Mouse (Mus musculus) layer of hippocampus, adult 9-10 months (tissue): ENCODE measurements around the gene Utp14b.

Experiments used
- DNase-seq: peaks from one replicate; pipeline ENCODE4 v3.0.0; 2022; ENCODE audit warnings: low spot score

Gene Utp14b

DNA sequence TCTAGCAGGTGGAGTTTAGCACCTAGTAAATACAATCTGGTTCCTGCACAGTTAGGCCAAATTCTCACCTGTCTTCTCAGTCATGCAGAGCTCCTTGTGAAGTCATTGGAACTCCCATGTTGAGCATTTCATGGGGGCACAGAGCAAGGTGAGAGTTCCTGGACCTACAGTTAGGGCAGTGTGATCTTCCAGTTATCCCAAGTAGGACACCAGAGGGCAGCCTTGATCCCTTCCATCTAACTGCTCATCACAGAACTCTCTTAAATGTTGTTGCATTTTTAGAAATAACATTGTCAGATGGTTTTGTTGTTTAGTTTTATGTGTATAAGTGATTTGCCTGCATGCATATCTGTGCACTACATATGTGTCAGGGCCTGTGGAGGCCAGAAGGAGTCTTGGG lies 29.0 kb downstream of the Utp14b start:
- no peak for DNase-seq

DNA sequence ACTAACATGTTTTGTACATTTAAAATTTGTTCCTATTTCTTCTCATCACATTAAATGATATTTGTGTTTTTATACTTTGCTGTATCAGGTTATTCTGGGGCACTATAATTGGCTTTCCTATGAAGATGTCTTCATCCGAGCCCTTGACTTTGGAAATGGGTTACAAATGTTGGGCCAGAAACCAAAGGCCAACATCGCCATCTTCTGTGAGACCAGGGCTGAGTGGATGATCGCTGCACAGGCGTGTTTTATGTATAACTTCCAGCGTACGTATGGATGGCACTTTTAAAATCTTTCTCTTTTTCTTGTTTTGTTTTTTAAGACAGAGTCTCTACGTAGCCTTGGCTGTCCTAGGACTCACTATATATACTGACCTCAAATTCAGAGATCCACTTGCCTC lies 30.3 kb downstream of the Utp14b start:
- no peak for DNase-seq

DNA sequence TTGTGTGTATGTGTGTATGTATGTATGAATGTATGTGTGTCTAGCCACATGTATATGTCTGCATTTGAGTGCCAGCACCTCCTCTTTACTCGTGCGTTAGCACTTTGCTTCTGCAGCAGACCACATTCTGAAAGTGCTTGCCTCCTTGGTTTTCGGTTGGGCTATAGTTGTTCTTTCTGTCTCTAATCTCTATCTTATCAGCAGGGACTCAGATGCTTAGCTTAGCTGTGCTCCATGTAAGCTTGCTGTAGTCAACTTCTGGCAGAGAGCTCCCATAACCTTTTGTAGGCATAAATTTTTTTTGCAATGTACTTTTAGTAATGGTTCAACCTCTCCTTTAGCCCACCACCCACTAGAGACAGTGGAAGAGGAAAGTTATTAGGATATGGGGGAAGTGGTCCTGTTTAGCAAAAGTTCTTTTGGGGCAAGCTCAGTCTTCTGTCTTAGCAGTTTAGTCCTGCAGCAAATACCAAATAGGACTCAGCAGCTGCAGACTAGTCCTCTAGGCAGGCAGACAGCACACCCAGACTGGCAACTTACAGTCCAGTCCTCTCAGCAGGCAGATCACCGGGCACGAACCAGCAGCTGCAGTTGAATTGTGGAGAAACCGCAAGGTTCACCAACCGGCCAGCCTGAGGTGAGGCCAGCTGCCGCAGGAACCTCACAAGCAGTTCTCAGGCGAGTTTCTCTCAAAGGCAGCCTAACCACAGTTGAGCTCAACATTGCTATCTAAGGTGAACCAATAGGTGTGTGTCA lies 36.8 kb downstream of the Utp14b start:
- DNase-seq = no peak

DNA sequence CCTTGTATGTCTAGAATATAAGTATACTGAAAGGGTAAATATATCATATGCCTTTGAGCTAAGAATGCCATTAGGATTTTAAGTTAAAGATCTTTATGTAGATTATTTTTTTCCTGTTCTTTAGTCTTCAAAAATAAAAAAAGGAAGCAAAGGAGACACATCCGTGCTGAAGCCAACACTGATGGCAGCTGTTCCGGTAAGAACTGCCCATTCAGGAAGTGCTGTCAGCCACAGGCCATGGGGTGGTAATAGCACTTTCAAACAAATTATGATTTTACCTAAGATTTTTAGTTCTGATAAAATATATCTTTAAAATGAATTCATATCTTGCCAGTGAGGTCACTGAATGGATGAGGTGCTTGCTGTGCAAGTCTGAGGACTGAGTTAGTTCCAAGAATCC lies 38.5 kb downstream of the Utp14b start:
- DNase-seq = no peak

DNA sequence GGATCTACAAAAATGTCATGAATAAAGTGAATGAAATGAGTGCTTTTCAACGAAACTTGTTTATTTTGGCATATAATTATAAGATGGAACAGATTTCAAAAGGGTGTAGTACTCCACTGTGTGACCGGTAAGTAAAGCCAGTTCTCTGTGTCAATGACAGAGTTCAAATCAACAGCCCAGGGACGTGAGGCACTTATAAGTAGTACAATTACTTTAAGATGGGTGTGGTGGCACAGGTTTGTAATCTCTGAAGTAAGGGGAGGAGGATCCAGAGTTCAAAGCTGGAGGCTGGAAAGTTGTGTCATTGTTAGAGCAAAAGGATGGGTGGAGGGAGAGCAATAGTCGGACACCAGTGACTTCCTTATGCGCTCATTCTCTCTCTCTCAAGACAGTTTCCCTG lies 39.1 kb downstream of the Utp14b start:
- DNase-seq = no peak

DNA sequence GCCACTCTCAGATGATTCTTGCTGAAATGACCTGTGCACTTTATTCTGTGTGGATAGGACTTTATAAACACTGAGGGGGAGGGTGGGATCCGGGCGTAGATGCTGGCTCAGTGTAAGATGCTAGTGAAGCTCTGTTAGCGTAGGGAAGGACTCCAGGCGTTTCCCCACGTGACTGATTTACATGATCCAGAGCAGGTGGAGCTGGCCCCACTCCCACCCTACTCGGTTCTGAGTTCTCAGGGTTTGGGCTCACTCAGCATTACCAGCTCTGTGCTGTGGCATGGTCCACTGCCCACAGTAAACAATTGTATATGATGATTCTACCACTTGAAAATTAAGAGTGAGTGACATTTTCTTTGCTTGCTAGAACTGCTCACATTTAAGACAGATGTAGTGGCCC lies 40.3 kb downstream of the Utp14b start:
- DNase-seq = no peak

DNA sequence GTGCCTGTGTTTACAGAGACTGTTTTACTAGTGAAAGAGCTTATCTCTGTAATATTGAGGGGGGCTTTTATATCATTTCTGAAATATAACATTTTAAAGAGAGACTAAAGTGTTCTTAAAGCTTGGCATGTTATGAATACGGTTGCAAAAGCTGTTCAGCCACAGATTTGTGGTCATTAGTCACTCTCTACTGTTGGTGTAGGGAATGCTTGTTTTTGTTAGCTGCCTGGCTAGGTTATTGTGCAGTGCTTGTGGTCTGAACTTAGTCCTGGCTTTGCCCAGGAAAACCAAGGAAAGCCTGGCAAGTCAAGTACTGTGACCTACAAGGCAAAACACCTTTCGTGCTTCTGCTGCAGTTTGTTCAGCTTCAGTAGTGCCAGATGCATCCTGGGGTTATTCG lies 43.9 kb downstream of the Utp14b start:
- no peak for DNase-seq

DNA sequence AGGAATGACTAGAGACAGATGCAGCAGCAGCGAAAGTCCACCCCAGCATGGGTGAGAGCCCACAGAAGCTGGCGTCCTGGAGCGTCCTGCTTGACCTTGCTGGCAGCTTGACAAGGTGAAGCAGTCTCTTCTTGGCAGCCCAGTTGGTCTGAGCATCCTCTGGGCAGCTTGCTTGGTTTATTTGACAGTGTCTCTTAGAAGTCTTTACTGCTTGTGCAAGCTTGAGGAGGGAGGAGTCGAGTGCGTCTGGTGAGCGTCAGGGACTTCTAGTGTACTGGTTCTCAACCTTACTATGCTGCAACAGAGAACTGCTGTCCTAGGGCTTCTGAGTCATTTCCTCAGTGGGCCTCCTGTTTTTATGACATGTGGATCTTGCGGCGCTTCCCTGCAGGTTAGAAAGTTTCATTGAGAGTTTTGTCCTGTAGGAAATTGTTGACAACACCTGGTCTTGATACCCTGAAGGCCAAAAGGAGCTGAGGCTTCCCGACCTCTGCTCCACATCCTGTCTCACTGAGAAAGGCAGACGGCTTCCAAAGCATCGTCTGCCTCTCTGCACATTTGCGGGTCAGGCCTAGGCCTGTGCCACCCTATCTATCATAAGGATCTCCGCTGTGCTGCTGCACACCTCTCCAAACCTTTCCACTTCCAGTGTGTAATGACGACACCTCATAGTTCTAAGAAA lies 44.6 kb downstream of the Utp14b start:
- DNase-seq = no peak

DNA sequence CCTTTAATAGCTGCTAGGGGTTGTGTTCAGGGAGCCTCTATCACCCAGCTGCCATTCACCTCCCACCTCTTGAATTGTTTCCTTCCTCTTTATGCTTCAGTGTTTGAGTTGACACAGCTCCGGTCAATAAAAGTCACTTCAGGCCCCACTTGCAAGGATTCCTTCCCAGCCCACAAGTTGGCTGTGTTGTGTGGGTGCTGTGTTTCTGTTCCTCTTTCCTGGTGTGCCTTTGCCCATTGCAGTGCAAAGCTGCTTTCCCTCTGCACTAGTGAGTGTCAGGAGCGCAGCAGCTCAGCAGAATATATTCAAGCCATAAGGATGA lies 45.1 kb downstream of the Utp14b start:
- no peak for DNase-seq

DNA sequence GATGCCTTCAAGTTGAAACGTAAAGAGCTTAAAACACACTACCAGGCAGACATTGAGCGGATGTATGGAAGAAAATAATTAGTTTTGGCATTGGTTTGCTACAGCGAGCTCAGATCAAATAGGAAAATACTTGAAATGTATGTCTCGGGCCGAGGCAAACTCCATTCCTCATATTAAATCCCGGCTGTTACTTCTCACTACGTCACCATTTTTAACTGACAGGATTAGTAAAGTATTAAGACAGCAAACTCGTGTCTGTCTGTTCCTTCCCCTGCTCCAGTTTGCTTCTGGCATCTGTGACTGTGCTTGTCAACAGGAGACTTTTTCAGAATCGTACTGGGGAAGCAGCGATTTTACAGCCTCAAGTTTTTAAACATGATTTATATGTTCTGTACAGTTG lies 48.5 kb downstream of the Utp14b start:
- DNase-seq = no peak

DNA sequence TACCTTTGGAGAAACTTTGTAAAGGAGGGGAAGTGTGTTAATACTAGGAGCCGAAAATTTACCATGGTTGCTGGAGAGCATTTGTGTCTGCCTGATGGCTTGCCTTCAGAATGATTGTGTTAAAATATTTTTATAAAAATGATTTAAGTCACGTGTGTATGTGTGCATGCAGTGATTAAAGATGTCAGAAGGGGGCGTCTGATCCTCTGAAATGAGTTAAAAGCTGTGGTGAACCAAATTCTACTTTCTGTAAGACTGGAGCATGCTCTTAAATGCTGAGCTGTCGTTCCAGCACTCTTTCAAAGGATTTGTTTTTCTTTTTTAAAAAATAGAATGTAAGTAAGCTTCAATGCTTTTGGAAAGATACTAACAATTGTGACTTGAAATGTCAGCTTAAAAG lies 49.4 kb downstream of the Utp14b start:
- no peak for DNase-seq

DNA sequence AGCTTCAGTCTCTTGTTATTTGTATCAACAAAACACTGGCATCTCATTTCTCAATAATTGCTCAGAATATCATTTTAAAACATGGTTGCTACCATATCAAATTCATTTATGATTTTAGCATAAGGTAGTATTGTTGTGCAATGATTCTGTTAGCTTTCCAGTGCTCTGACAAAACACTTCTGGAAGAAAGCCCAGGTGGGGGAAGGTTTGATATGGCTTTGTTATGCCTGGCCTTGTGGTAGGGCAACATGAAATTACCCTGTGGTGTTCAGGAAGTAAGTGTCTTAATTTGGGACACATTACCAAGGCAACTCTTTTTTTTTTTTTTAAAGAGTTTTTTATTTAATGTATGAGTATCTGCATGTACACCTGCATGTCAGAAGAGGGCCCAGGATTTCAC lies 52.2 kb downstream of the Utp14b start:
- DNase-seq = no peak

DNA sequence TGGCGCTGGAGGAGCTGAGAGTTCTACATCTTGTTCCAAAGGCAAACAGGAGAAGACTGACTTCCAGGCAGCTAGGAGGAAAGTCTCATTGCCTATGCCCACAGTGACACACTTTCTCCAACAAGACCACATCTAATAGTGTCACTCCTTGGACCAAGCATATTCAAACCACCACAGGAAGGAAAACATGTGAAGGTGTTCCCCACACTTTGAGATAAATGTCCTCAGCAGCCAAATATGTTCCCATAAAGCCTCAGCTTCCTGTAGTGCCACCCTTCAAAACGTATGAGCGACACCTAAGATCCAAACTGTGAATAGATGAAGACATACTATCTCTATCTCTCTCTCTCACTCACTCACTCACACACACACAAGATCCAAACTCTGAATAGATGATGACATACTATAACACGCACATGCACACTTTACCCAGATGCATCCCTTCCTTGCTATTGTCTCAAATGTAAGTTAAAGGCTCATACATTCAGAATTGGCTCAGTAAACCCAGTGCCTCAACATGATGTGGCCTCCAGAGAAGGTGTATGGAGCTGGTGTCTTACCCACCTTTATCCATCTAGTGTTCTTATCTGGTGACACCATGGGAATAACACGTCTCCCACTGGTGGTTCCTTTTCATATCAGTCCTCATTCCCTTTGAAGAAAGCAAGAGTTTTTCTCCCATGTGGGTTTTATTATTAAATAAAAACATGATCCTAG lies 52.9 kb downstream of the Utp14b start:
- DNase-seq = no peak
